Mouse (Mus musculus) liver, embryonic 12.5 days (tissue): ENCODE data around the gene Aifm2. TPM values are rescaled to one million over a fixed set of nuclear protein-coding genes. Genes with fewer than 3 reads are reported as not detected.
A peak's percentile ranks its signal among the peaks of the same experiment; 100 is the strongest.

ENCODE experiments used
- ATAC-seq: fragments of 200-750 bp; cut with Nextera tagmentation; 2 replicates; pipeline ENCODE4 v1.8.0; 2017; ENCODE audit warnings: moderate number of reproducible peaks, mild to moderate bottlenecking, moderate library complexity
- H3K27ac ChIP-seq: fragments of 300-500 bp; sonication (generic); 2 replicates; pipeline ENCODE4 v1.5.1; 2016; ENCODE audit warnings: mild to moderate bottlenecking
- H3K27me3 ChIP-seq: fragments of 300-500 bp; sonication (generic); replicated peaks from 2 replicates; pipeline ENCODE4 v1.6.1; 2016; ENCODE audit warnings: mild to moderate bottlenecking, moderate library complexity
- H3K36me3 ChIP-seq: fragments of 300-500 bp; sonication (generic); 2 replicates; pipeline ENCODE4 v1.6.1; 2016; ENCODE audit warnings: mild to moderate bottlenecking, moderate library complexity
- H3K4me1 ChIP-seq: fragments of 300-500 bp; sonication (generic); 2 replicates; pipeline ENCODE4 v1.6.1; 2016
- H3K4me2 ChIP-seq: fragments of 300-500 bp; sonication (generic); 2 replicates; pipeline ENCODE4 v1.6.1; 2016; ENCODE audit warnings: mild to moderate bottlenecking, moderate library complexity
- H3K4me3 ChIP-seq: fragments of 300-500 bp; sonication (generic); 2 replicates; pipeline ENCODE4 v1.5.1; 2016; ENCODE audit warnings: mild to moderate bottlenecking, moderate library complexity
- H3K9ac ChIP-seq: fragments of 300-500 bp; sonication (generic); 2 replicates; pipeline ENCODE4 v1.6.1; 2016; ENCODE audit warnings: mild to moderate bottlenecking, moderate library complexity
- H3K9me3 ChIP-seq: fragments of 300-500 bp; sonication (generic); replicated peaks from 2 replicates; pipeline ENCODE4 v1.6.1; 2016; ENCODE audit warnings: mild to moderate bottlenecking, moderate library complexity
- WGBS: fragments of 180-500 bp; shearing (Covaris S2); methylation state at CpG from one replicate; pipeline ENCODE4 v1.1.7; 2016; ENCODE audit not compliant: insufficient replicate concordance; 5-methylcytosine and 5-hydroxymethylcytosine counted together
- microRNA-seq: library from miRNA; unstranded; fragments of <30 nt; microRNA quantifications from one replicate; pipeline ENCODE4, GENCODE M21; 2017
- polyA plus RNA-seq: library from polyadenylated mRNA; unstranded; fragments of >200 nt; fragmentation: Nextera tagmentation; extraction: Ambion mirVana; gene quantifications from 2 replicates; pipeline ENCODE4 v1.2.1, GENCODE M21; 2016

Gene Aifm2
- polyA plus RNA-seq, 1 experiment from 2014 or later, result 4.2 TPM

DNA sequence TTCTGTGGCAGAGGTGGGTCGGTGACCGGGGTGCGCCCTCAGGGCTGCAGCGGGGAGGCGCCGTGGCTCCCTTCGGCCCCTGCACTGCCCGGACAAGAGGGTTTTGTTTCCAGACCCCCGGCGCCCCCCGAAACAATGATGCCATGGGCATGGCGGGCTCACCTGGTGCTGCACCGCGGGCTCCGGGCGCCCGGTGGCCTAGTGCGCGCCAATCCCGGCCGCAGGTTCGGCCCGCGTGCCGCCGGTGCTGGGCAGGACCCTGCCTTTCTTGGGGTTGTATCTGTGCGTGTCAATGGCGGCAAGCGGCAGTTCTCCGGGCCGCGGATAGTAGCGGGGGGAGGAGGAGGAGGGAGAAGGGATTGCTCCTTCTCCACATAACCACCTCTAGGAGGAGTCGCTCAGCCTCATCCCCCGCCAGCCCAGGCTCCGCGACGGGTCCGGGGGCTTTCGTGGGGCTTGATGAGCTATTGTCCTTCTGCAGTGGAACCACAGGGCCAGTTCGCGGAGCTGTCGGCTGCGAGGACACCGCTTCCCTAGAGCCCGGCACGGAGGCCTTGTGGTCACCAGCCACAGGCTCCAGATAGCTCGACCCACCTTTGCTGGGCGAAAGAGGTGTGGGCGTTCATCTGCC, 68.7 kb downstream of the Aifm2 start, which contains the start of gene H2afy2:
H2afy2 (minus strand) TSS at position 527 of the 631 bp plus-strand sequence.
- peak within 1 kb of the TSS; percentile 59 for H3K27ac ChIP-seq
- peak within 1 kb of the TSS; percentile 67 for H3K9ac ChIP-seq
- peak within 1 kb of the TSS; percentile 61 for H3K4me3 ChIP-seq
- H3K9me3 ChIP-seq, result no peaks in the 10 kb centered on the region
- H3K4me2 ChIP-seq, result peak within 1 kb of the TSS; percentile 71
- peaks cover 55% of the 10 kb centered on the region for H3K27me3 ChIP-seq
- no peaks in the 10 kb centered on the region for H3K36me3 ChIP-seq
- WGBS, result under 1% methylated on average over 50 of the region's 50 CpGs
- peaks cover 5% of the 10 kb centered on the region; the same call in 1 of the 2 replicates for H3K4me1 ChIP-seq
- no peak for ATAC-seq

- Histone ChIP-seq H3K9ac (no peak overlapping the region), H3K4me1 (peaks cover 5% of the 10 kb centered on the region; the same call in 1 of the 2 replicates), H3K27me3 (peaks cover 55% of the 10 kb centered on the region), H3K36me3 (no peaks in the 10 kb centered on the region), H3K4me3 (peak overlapping the region; percentile 61; the same call in 1 of the 2 replicates), H3K4me2 (peak overlapping the region; percentile 71), H3K27ac (no peak overlapping the region), H3K9me3 (no peaks in the 10 kb centered on the region)
- ATAC-seq, result no peak
- WGBS, result 35% methylated on average over 10 of the region's 10 CpGs
Observed at GRCm38 (mm10) chr10:61784414-61784813, 69.4 kb downstream of the Aifm2 start.

DNA sequence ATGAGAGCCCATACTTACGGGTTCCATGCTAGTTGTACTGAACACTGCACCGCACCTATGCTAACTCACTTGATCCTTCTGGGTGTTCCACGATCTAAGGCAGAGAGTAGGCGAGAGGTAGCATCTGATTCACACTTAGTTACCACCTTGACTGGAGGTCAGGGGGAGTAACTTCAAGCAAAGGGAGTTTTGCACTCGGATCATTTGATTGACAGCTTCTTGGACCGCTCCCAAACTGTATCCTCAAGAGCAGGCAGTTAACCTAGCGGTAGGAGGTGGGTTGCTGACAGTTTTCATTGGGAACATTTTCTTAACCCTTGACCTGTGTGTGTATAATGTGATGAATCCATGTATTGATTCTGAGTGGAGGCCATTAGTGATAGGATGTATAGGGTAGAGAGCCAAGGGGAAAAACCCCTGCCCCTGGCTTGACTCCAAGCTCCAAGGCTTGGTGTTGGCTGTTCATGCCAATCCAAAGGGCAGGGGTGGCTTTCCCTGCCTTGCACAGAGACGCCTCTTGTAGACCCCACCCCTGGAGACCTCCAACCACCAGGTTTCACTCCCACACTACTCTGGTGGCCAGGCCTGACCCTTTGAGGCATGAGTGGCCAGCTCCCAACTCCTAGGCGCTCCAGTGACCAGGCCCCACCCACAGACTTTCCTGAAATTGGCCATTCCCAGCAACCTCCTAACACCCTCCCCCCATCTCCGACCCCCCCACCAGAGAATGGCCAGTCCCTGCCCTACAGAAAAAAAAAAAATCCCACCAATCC, 72.7 kb downstream of the Aifm2 start:
- H3K27ac ChIP-seq, result no peak overlapping the region
- H3K9me3 ChIP-seq, result no peaks in the 10 kb centered on the region
- H3K36me3 ChIP-seq, result no peaks in the 10 kb centered on the region
- peaks cover 36% of the 10 kb centered on the region for H3K27me3 ChIP-seq
- no peak overlapping the region for H3K4me2 ChIP-seq
- H3K9ac ChIP-seq, result no peak overlapping the region
- 61% methylated on average over 10 of the region's 10 CpGs for WGBS
- ATAC-seq, result no peak
- H3K4me1 ChIP-seq, result peaks cover 5% of the 10 kb centered on the region; the same call in 1 of the 2 replicates
- no peak overlapping the region for H3K4me3 ChIP-seq

DNA sequence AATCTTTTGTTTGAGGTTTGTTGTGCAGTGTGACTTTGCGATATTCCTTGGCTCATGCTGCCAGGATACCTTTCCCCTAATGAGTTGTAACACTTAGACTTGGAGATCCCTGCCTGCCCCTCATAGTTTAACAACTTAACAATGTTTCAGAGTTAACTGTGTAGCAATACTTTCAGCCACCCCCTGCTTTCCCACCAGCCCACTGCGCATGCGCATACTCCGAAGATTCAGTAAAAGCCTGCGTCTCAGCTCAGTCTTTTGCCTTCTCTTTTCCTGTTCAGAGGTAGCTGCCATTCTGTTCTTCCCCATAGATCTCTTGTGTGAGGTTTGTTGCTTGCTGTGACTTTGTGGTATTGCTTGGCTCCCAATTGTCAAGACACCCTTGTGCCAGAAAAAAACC, 73.4 kb downstream of the Aifm2 start:
- ATAC-seq, result no peak
- peaks cover 5% of the 10 kb centered on the region; the same call in 1 of the 2 replicates for H3K4me1 ChIP-seq
- no peak overlapping the region for H3K4me3 ChIP-seq
- H3K4me2 ChIP-seq, result no peak overlapping the region
- peaks cover 28% of the 10 kb centered on the region for H3K27me3 ChIP-seq
- 83% methylated on average over 5 of the region's 5 CpGs for WGBS
- H3K9ac ChIP-seq, result no peak overlapping the region
- H3K9me3 ChIP-seq, result no peaks in the 10 kb centered on the region
- H3K36me3 ChIP-seq, result no peaks in the 10 kb centered on the region
- H3K27ac ChIP-seq, result no peak overlapping the region

Small RNA genes within 50 kb of the gene (microRNA-seq; reads per million reads assigned to microRNA genes)
- gene Mir5108, result not detected

Other genes with a start within 250 kb of the Aifm2 start
- 9.1 and 10.2 TPM in 2 replicates for gene Lrrc20, start 239.5 kb upstream of the Aifm2 start, polyA plus RNA-seq
- not detected in 2 replicates for gene Npffr1, start 119.8 kb upstream of the Aifm2 start, polyA plus RNA-seq
- 137 and 147 TPM in 2 replicates for gene Ppa1, start 66.7 kb upstream of the Aifm2 start, polyA plus RNA-seq
- gene Sar1a, start 35.0 kb upstream of the Aifm2 start, polyA plus RNA-seq, result 110 and 112 TPM in 2 replicates
- gene Tysnd1, start 19.7 kb upstream of the Aifm2 start, polyA plus RNA-seq, result 38.9 and 41.5 TPM in 2 replicates
- 17.3 and 19.4 TPM in 2 replicates for gene H2afy2, start 68.9 kb downstream of the Aifm2 start, polyA plus RNA-seq